Mouse (Mus musculus) stomach, postnatal 0 days (tissue): ENCODE results near the gene Ambra1.

Experiments used
- CTCF ChIP-seq: IDR thresholded peaks from 2 replicates; pipeline ENCODE4 v1.5.1; 2016; ENCODE audit warnings: antibody characterized with exemption, low read depth, mild to moderate bottlenecking, moderate library complexity
- EP300 ChIP-seq: optimal IDR thresholded peaks from 2 replicates; pipeline ENCODE3; 2016; ENCODE audit warnings: antibody characterized with exemption

DNA sequence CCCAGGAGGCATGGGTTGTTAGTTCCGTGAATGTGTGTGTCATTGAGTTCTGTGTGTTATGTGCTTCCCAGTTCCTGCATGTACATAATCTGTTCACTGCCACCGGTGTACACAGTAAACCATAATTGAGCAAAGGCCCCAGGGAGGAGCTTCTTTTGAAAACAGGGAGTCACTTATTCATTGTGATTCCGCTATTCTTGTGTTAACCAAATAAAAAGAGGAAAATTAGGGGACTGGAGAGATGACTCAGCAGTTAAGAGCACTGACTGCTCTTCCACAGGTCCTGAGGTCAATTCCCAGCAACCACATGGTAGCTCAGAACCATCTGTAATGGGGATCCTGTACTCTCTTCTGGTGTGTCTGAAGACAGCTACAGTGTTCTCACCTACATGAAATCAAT lies 164.8 kb downstream of the Ambra1 start:
- TF ChIP-seq CTCF: no peak
- TF ChIP-seq EP300: no peak
